Mouse (Mus musculus) forebrain, embryonic 14.5 days (tissue): ENCODE results near the gene Nhlrc4. TPM values are rescaled to one million over a fixed set of nuclear protein-coding genes. Genes with fewer than 3 reads are reported as not detected.

Experiments
- ATAC-seq: fragments of 200-750 bp; cut with Nextera tagmentation; 2 replicates; pipeline ENCODE4 v1.8.0; 2017; ENCODE audit warnings: mild to moderate bottlenecking, moderate library complexity
- DNase-seq: peaks from one replicate; pipeline ENCODE4 v3.0.0-alpha.2; 2015; ENCODE audit warnings: low spot score
- H3K27ac ChIP-seq: fragments of 300-500 bp; sonication (generic); 2 replicates; pipeline ENCODE4 v1.5.1; 2014; ENCODE audit warnings: low read depth, mild to moderate bottlenecking, control low read depth, low read length, moderate library complexity
- H3K27me3 ChIP-seq: fragments of 300-500 bp; sonication (generic); replicated peaks from 2 replicates; pipeline ENCODE4 v1.6.1; 2014; ENCODE audit warnings: low read length, control low read depth, mixed read lengths; ENCODE audit not compliant: control insufficient read depth, insufficient read depth
- H3K36me3 ChIP-seq: fragments of 300-500 bp; sonication (generic); 2 replicates; pipeline ENCODE4 v1.6.1; 2014; ENCODE audit warnings: low read length, control low read depth; ENCODE audit not compliant: control insufficient read depth, insufficient read depth
- H3K4me1 ChIP-seq: fragments of 300-500 bp; sonication (generic); 2 replicates; pipeline ENCODE4 v1.6.1; 2014; ENCODE audit warnings: antibody characterized with exemption, low read length, control low read depth; ENCODE audit not compliant: control insufficient read depth, insufficient read depth
- H3K4me2 ChIP-seq: fragments of 300-500 bp; sonication (generic); 2 replicates; pipeline ENCODE4 v1.6.1; 2014; ENCODE audit warnings: mild to moderate bottlenecking, control low read depth, low read length
- H3K4me3 ChIP-seq: fragments of 300-500 bp; sonication (generic); 2 replicates; pipeline ENCODE4 v1.5.1; 2014; ENCODE audit warnings: low read depth, low read length, control low read depth
- H3K9ac ChIP-seq: fragments of 300-500 bp; sonication (generic); 2 replicates; pipeline ENCODE4 v1.6.1; 2014; ENCODE audit warnings: mild to moderate bottlenecking, low read length, control low read depth, moderate library complexity
- H3K9me3 ChIP-seq: fragments of 300-500 bp; sonication (generic); replicated peaks from 2 replicates; pipeline ENCODE4 v1.6.1; 2016; ENCODE audit warnings: low read length, control low read depth, mixed read lengths; ENCODE audit not compliant: control insufficient read depth
- WGBS: fragments of 180-500 bp; shearing (Covaris S2); extraction: QIAGEN DNeasy Blood & Tissue Kit; methylation state at CpG from one replicate; pipeline ENCODE4 v1.1.7; 2014; 5-methylcytosine and 5-hydroxymethylcytosine counted together
- polyA plus RNA-seq: library from polyadenylated mRNA; unstranded; fragments of >200 nt; fragmentation: Nextera tagmentation; extraction: Ambion mirVana; gene quantifications from 2 replicates; pipeline ENCODE4 v1.2.1, GENCODE M21; 2014

Gene Nhlrc4
- polyA plus RNA-seq, 1 experiment from 2014 or later = not detected

DNA sequence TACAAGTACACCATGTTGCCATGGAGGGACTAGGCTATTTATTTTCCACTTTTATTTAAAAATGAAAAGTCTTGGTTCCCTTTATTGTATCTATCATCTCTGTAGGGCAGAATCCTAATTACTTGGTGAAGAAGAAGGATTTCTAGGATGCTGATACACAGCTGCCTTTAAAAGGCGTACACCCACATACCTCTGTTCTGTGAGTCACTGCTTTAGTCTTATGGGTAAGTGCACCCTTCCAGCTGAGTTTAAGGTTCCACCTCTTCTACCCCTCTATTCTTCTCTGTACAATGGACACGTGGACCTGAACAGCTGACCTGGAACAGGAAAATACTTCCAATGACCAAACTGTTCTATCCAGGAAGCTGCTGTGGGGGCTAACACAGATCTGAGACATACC, 37.1 kb downstream of the Nhlrc4 start:
- no peak for ATAC-seq
- 92% methylated on average over 2 of the region's 2 CpGs for WGBS
- DNase-seq = no peak
- Histone ChIP-seq H3K36me3 (0 out of 2 replicates have a peak, but pooled peaks cover 5% of the 10 kb centered on the region), H3K4me2 (no peak overlapping the region), H3K27ac (no peak overlapping the region), H3K4me3 (no peak overlapping the region), H3K9ac (no peak overlapping the region), H3K9me3 (no peaks in the 10 kb centered on the region), H3K27me3 (no peaks in the 10 kb centered on the region), H3K4me1 (no peaks in the 10 kb centered on the region)

DNA sequence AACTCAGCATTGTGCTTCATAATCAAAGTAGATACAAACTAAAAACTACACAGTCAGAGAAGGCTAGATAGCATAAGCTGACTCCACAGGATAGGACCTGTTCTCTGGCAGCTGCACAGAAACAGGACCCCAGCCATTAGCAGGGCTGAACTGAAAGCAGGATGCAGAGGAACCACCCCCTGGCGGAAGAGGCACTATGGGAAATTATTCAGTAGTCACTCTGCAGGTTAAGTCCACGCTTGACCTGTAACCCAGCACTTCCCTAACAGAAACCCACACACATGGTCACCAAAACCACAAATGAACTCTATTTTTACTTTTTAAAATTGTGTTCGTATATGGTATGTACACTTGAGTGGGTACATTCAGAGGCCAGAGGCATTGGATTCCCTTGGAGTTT, 41.7 kb downstream of the Nhlrc4 start:
- ATAC-seq (no peak), DNase-seq (no peak)
- Histone ChIP-seq H3K27ac (no peak overlapping the region), H3K27me3 (no peaks in the 10 kb centered on the region), H3K4me1 (no peaks in the 10 kb centered on the region), H3K9ac (no peak overlapping the region), H3K36me3 (0 out of 2 replicates have a peak, but pooled peaks cover 5% of the 10 kb centered on the region), H3K4me2 (no peak overlapping the region), H3K4me3 (no peak overlapping the region), H3K9me3 (no peaks in the 10 kb centered on the region)
- 86% methylated on average over 3 of the region's 3 CpGs for WGBS

DNA sequence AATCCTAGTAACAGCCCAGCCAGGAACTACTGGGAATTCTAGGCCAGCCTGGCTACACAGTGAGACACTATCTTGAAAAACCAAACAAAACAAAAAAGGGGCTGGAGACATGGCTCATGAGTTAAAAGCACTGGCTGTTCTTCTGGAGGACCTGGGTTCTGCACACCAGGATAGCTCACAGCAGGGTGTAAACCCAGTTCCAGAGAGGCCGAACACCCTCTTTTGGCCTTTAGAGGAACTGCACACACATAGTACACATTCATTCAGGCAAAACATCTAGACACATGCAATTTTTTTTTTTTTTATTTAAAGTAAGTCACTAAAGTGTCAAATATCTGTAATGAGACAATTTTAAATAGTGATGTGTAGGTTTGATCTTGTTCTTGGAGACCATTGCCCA, 44.6 kb downstream of the Nhlrc4 start:
- Histone ChIP-seq H3K36me3 (no peaks in the 10 kb centered on the region), H3K9me3 (no peaks in the 10 kb centered on the region), H3K27me3 (no peaks in the 10 kb centered on the region), H3K4me3 (no peak overlapping the region), H3K4me2 (no peak overlapping the region), H3K4me1 (no peaks in the 10 kb centered on the region), H3K9ac (no peak overlapping the region), H3K27ac (no peak overlapping the region)
- DNase-seq = no peak
- WGBS = 80% methylated on average over 1 of the region's 1 CpGs
- no peak for ATAC-seq

DNA sequence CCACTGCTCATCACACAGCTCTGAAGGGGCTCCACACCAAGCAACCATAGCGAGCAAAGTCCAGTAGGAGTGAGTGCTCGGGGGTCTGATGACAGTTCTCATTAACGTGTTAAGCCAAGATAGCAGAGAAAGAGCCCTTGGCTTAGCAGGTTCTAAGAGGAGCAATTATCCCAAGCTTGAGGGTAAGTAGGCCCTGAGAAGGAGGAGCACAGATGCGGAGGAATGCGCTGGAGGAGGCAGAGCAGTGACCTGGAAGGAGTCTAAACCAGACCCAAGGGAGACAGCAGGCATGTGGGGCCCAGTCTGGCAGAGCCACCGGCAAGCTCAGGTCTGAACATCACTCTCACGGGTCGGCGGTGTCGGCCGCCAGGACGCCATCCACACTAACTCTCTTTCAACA, 48.9 kb downstream of the Nhlrc4 start:
- 69% methylated on average over 12 of the region's 12 CpGs for WGBS
- H3K4me3 ChIP-seq = no peak overlapping the region
- ATAC-seq = no peak
- H3K36me3 ChIP-seq = no peaks in the 10 kb centered on the region
- no peaks in the 10 kb centered on the region for H3K27me3 ChIP-seq
- H3K9ac ChIP-seq = no peak overlapping the region
- DNase-seq = no peak
- H3K4me1 ChIP-seq = no peaks in the 10 kb centered on the region
- H3K4me2 ChIP-seq = no peak overlapping the region
- no peaks in the 10 kb centered on the region for H3K9me3 ChIP-seq
- H3K27ac ChIP-seq = no peak overlapping the region

DNA sequence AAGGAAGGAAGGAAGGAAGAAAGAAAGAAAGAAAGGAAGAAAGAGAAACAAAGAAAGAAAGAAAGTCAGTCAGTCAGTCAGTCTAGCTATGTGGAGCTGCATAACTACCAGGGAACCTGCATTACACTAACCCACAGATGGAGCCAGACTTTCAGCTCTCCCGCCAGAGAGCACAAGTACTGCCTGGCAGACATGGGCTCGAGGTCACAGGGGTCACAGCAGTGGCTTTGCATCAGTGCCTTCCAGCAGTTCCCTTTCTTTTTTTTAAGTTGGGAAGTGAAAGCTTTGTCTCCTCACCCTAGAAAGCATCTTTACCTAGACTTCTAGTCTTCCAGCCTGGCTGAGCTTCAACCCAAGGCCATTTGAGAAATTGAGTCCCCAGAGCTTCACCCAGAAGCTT, 49.3 kb downstream of the Nhlrc4 start:
- 35% methylated on average over 2 of the region's 2 CpGs for WGBS
- H3K9me3 ChIP-seq = no peaks in the 10 kb centered on the region
- no peak for DNase-seq
- ATAC-seq = no peak
- H3K9ac ChIP-seq = no peak overlapping the region
- no peak overlapping the region for H3K4me2 ChIP-seq
- H3K27me3 ChIP-seq = no peaks in the 10 kb centered on the region
- no peaks in the 10 kb centered on the region for H3K4me1 ChIP-seq
- H3K27ac ChIP-seq = no peak overlapping the region
- no peak overlapping the region for H3K4me3 ChIP-seq
- peaks cover 5% of the 10 kb centered on the region; the same call in 1 of the 2 replicates for H3K36me3 ChIP-seq

DNA sequence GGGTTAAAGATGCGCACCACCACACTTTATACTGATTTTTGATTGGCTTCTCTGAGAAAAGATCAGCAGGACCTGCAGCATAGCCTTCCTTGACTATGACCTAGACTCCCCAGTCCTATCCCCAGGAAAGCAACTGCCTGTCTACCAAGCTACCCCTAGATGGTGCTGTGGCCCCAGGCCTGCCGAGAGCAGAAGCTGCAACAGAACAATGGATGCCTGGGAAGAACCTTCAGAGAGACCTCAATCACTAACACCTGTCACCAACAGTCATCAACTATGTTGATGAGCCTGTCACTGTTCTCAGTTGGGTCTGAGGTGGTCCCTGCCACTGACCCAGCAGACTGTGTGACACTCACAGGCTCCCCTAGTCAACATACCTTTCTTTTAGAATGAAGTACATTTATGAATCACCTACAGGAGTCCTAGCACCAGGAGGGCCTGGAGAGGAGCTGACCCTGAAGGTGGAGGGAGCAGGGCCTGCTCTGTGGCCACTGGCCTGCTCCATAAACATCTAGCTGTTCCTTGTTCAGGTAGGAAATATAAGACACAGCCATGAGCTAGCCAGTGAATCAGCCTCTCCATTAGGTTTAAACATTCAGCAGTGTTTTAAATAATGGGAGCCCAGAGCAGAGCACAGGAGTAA, 50.7 kb downstream of the Nhlrc4 start:
- peak overlapping the region; percentile 7; the same call in 1 of the 2 replicates for H3K9ac ChIP-seq
- 34% methylated on average over 2 of the region's 2 CpGs for WGBS
- H3K4me3 ChIP-seq = no peak overlapping the region
- H3K4me2 ChIP-seq = no peak overlapping the region
- no peaks in the 10 kb centered on the region for H3K4me1 ChIP-seq
- H3K27me3 ChIP-seq = no peaks in the 10 kb centered on the region
- H3K36me3 ChIP-seq = peaks cover 15% of the 10 kb centered on the region
- H3K27ac ChIP-seq = peak overlapping the region; percentile 35; the same call in 1 of the 2 replicates
- H3K9me3 ChIP-seq = no peaks in the 10 kb centered on the region
- ATAC-seq (peak; percentile 72), DNase-seq (peak; percentile 86)

Other genes starting within 250 kb of the Nhlrc4 start
- gene Gng13, start 227.8 kb downstream of the Nhlrc4 start, polyA plus RNA-seq = 2.7 and 7.8 TPM in 2 replicates
- gene Chtf18, start 217.5 kb downstream of the Nhlrc4 start, polyA plus RNA-seq = 7.1 and 8.6 TPM in 2 replicates
- 26.6 and 28.9 TPM in 2 replicates for gene Rpusd1, start 217.3 kb downstream of the Nhlrc4 start, polyA plus RNA-seq
- gene Mslnl, start 208.9 kb downstream of the Nhlrc4 start, polyA plus RNA-seq = not detected in 2 replicates
- 0.14 and 0.48 TPM in 2 replicates for gene Msln, start 190.6 kb downstream of the Nhlrc4 start, polyA plus RNA-seq
- 30.2 and 32.0 TPM in 2 replicates for gene Narfl, start 171.2 kb downstream of the Nhlrc4 start, polyA plus RNA-seq
- 106 and 130 TPM in 2 replicates for gene Haghl, start 159.3 kb downstream of the Nhlrc4 start, polyA plus RNA-seq
- gene Ccdc78, start 158.4 kb downstream of the Nhlrc4 start, polyA plus RNA-seq = 0.14 TPM in 1 of 2 replicates, not detected in the other
- gene Fam173a, start 152.1 kb downstream of the Nhlrc4 start, polyA plus RNA-seq = 72.6 and 82.3 TPM in 2 replicates
- 0.57 and 0.88 TPM in 2 replicates for gene AC134908.4, start 149.3 kb downstream of the Nhlrc4 start, polyA plus RNA-seq
- gene Metrn, start 147.8 kb downstream of the Nhlrc4 start, polyA plus RNA-seq = 8.4 and 9.8 TPM in 2 replicates
- 14.0 and 17.6 TPM in 2 replicates for gene Fbxl16, start 135.9 kb downstream of the Nhlrc4 start, polyA plus RNA-seq
- gene Wdr24, start 121.3 kb downstream of the Nhlrc4 start, polyA plus RNA-seq = 33.3 and 37.4 TPM in 2 replicates
- 56.6 and 56.9 TPM in 2 replicates for gene Jmjd8, start 116.1 kb downstream of the Nhlrc4 start, polyA plus RNA-seq
- gene Stub1, start 111.6 kb downstream of the Nhlrc4 start, polyA plus RNA-seq = 315 and 322 TPM in 2 replicates
- gene Rhbdl1, start 107.7 kb downstream of the Nhlrc4 start, polyA plus RNA-seq = 33.6 and 35.4 TPM in 2 replicates
- gene Gm20683, start 103.2 kb downstream of the Nhlrc4 start, polyA plus RNA-seq = 5.1 and 6.2 TPM in 2 replicates
- 9.6 and 11.3 TPM in 2 replicates for gene Rhot2, start 100.1 kb downstream of the Nhlrc4 start, polyA plus RNA-seq
- 11.6 and 12.2 TPM in 2 replicates for gene Wdr90, start 83.5 kb downstream of the Nhlrc4 start, polyA plus RNA-seq
- 15.9 and 17.0 TPM in 2 replicates for gene Mcrip2, start 76.2 kb downstream of the Nhlrc4 start, polyA plus RNA-seq
- gene Mettl26, start 69.9 kb downstream of the Nhlrc4 start, polyA plus RNA-seq = 60.5 and 66.0 TPM in 2 replicates
- 0.36 and 0.47 TPM in 2 replicates for gene Wfikkn1, start 64.1 kb downstream of the Nhlrc4 start, polyA plus RNA-seq
- gene Rab40c, start 25.2 kb downstream of the Nhlrc4 start, polyA plus RNA-seq = 31.6 and 33.3 TPM in 2 replicates
- gene Pigq, start within 50 bp of the Nhlrc4 start, polyA plus RNA-seq = 49.5 and 52.6 TPM in 2 replicates
- gene A930017K11Rik, start 7.6 kb upstream of the Nhlrc4 start, polyA plus RNA-seq = 0.18 TPM in 1 of 2 replicates, not detected in the other
- 17.0 and 20.3 TPM in 2 replicates for gene Capn15, start 40.8 kb upstream of the Nhlrc4 start, polyA plus RNA-seq
- gene Rab11fip3, start 124.6 kb upstream of the Nhlrc4 start, polyA plus RNA-seq = 15.2 and 20.5 TPM in 2 replicates
- gene Decr2, start 145.4 kb upstream of the Nhlrc4 start, polyA plus RNA-seq = 13.6 and 14.4 TPM in 2 replicates
- gene Nme4, start 150.6 kb upstream of the Nhlrc4 start, polyA plus RNA-seq = 31.3 and 40.0 TPM in 2 replicates
- 1.5 and 1.9 TPM in 2 replicates for gene Tmem8, start 168.3 kb upstream of the Nhlrc4 start, polyA plus RNA-seq
- gene Mrpl28, start 178.5 kb upstream of the Nhlrc4 start, polyA plus RNA-seq = 242 and 250 TPM in 2 replicates
- 10.3 and 11.0 TPM in 2 replicates for gene Axin1, start 193.7 kb upstream of the Nhlrc4 start, polyA plus RNA-seq